Mouse (Mus musculus) bone marrow macrophage, adult 2 months (primary cell): ENCODE results near the gene Scamp1.

Source experiments
- CTCF ChIP-seq: IDR thresholded peaks from 2 replicates; pipeline ENCODE4 v1.5.1; 2012; ENCODE audit warnings: low read depth, mild to moderate bottlenecking, low read length, moderate library complexity
- POLR2A ChIP-seq: IDR thresholded peaks from 2 replicates; pipeline ENCODE4 v1.6.1; 2012; ENCODE audit warnings: mild to moderate bottlenecking, low read depth, low read length, borderline replicate concordance

- TF ChIP-seq POLR2A (no peak), CTCF (no peak)
These were observed 35.5 kb downstream of the Scamp1 start for GRCm38 (mm10) chr13:94250188-94250587.
